Mouse (Mus musculus): Measurements from ENCODE around the gene Prrc2a. TPM values are rescaled to one million over a fixed set of nuclear protein-coding genes. Genes with fewer than 3 reads are reported as not detected.
"Not testable (repeated sequence)": the region's sequence is repeated elsewhere in the genome, so short reads cannot be mapped to it uniquely, and the experiment has no call there.

Gene Prrc2a
- total RNA-seq, 2 experiments from 2014 or later: 264 to 295 TPM

DNA sequence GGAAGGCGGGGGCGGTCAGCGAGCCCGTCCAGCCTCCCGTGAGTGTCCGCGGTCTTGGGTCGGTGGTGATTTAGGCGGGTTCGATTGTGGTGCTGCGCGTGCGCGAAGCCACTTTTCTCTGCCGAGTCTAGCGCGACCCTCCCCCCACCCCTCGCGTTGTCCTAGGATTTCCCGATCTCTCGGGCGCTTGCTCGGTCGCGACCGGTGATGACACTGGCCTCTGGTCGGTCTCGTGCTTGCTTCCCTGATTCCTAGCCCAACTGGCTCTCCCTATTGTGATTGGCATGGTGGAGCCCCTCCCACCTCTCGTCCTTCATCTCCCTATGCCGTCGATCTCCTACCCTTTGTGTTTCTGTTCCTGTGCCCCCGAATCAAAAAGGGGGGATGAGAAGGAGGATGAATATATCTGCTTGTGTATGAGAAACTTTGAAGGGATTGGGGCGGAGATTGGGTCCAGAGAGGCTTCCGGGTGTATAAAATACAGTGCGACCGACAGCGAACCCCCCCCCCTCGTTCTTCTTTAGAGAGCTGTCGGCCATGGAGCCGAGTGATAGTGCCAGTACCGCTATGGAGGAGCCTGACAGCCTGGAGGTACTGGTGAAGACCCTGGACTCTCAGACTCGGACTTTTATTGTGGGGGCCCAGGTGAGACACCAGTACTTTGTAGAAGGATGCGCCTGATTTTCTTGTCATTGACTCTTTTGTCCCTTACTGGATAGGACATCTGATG, 28.9 kb downstream of the Prrc2a start:
- DNase-seq (ENCODE audit: low spot score in 2 of 2): no peak

DNA sequence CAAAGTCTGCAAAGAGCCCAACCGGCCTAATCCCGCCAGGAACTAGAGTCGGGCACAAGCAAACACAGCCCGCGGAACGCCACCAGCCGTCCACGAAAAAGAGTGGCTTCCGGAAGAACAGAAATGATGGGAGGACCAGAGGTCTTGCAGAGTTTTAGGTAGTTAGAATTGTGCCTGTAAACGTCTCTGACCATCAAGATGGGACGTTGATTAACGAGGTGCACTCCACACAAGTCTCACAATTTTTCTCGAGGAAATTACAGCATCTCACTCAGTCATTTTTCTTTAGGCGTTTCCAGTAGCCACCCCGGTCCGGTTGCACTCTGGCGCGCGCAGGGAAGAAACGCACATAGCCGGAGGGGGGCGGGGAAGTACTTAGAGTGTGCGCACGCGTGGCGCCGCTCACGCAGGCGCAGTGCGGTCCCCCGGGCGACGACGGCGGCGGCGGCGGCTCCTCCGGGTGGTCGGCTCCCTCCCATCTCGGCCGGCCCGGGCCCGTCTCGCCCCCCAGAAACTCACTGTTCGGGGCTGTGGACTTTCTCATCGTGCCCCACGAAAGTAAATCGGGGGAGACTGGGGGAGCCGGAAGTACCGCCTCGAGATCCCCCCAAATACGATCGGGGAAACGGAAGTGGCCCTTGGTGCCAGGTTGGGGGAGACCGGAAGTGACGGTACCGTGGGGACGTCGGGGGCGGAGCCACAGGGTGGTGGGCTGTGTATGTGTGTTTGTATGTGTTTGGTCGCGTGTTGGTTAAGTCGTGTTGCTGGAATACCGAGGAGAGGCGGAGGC, 29.7 kb downstream of the Prrc2a start, which contains the start of gene Bag6:
TSS of gene Bag6 (plus strand) at position 378 of the 790 bp plus-strand sequence.
- peak; percentile 91 to 92 for DNase-seq (ENCODE audit: low spot score in 2 of 2)

DNA sequence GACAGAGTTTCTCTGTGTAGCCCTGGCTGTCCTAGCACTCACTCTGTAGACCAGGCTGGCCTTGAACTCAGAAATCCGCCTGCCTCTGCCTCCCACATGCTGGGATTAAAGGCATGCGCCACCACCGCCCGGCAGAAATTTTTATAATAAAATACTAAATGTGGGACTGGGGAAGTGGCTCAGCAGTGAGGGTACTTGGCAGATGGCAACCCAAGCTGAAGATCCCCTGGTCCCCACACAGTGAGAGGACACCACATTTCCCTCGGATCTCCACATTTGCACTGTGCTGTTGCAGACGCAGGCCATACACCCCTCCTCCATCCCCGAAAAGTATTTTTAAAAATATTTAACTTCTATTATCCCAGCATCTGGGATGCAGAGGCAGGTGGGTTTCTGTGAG, 31.2 kb downstream of the Prrc2a start:
- DNase-seq (ENCODE audit: low spot score in 2 of 2): no peak

DNA sequence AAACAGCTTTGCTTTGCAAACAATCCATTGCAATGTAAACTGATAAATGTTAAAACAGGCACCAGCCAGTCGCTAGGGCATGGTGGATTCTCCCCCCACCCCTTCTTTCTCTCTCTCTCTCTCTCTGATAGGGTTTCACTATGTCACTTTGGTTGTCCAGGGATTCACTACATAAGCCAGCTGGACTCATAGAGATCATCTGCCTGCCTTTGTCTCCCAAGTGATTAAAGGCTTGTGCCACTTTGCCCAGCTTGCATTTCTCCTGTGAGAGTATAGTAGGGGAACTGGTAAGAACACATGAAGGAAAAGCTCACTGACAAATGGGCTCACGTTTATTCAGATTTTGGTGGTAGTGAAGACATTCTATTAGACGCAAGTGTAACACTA, 32.5 kb downstream of the Prrc2a start:
- DNase-seq (ENCODE audit: low spot score in 2 of 2): no peak

DNA sequence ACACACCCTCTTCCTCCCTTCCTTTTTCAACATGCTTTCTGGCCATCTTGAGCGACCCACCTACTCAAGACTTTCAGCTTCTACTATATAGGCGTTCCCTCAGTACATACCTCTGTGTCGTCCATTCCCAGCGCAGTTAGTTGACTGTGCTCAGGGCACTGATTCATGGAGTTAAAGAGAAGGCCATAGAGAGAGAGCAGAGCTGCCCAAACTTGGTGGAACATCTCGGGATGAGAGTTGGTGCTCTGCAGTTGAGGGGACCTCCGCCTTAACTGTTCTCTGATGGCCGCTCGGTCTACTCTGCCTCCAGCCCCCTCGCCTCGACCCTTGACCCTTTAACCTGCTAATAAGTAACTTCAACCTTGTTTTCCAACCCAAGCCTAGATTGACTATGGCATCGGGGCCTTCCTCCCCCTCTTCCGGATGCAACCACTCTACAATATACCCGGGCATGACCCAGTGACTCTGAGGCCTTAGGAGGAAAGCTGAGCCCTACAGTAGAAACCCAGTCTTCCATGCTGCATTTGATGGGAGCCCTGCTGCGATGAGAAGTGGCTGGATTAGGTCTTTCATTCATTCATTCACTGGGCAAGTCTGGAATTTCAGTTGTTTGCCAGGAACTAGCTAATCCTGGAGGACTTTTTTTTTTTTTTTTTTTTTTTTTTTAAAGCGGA, 33.1 kb downstream of the Prrc2a start, which contains the start of gene Apom:
TSS of gene Apom (minus strand) at position 551 of the 674 bp plus-strand sequence.
- DNase-seq (ENCODE audit: low spot score in 2 of 2): no peak

DNA sequence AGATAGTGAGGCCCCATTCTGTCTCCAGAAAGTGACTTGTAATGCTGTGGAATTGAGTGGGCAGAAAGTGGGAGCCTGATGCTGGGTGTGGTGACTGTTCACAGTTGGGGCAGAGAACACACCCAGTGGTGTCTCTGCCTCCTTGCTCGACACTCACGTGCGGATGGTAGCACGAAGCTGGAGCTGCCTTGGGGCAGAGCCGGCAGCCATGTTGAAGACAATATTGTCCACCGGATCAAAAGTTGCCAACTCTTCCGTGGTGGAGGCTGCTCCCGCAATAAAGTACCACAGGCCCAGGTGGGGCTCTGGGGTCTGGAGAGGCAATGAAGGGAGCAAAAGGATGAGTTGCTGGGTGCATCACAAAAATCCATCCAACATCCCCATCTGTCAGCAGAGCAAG, 33.7 kb downstream of the Prrc2a start:
- DNase-seq (ENCODE audit: low spot score in 2 of 2): no peak

DNA sequence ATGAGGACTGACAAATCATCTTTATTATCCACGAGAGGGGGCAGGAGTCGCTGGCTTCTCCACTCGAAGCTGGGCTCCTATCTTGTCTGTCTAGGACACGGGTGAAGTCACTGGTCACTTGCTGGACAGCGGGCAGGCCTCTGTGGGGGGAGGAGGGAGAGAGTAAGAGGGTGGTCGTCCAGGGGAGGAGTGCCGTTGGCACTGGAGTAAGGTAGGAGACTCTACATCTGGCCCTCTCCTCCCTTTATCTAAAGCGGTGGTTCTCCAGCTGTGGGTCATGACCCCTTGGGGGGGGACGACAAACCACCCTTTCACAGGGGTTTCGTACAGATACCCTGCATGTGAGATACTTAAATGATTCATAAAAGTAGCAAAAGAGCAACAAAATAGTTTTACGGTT, 35.7 kb downstream of the Prrc2a start:
- DNase-seq (ENCODE audit: low spot score in 2 of 2): no peak

DNA sequence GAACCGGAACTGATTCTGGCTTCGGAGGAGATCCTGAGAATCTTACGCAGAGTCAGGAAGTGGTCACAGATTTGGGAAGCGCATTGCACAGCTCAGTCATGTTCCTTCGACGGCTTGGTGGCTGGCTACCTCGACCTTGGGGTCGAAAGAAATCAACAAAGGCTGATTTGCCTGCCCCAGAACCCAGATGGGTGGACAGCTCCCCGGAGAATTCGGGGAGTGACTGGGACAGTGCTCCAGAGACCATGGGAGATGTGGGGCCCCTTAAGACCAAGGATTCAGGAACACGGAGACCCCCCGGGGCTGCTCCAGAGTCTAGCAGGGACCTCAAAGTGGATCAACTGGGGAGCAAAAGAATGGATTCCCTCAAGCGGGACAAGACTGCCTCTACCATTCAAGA, 37.7 kb downstream of the Prrc2a start:
- DNase-seq (ENCODE audit: low spot score in 2 of 2): no peak

DNA sequence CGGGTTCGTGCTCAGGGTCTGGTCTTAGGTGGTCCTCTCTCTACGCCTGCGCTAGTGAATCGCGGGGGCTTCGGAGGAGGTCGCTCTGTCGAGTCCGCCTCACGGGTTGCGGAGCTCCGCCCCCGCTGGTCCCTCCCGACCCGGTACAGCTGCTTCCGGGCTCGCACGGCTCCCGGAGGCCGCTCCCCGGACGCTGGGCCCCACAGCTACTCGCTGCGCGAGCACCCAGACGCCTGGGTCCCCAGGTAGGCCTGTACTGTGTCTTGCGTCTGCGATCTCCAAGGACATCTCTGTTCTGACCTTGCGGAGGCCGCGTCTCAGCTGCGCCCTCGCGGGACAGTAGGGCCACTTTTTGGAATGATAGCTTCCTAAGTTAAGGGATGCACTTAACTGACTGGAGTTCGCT, 38.5 kb downstream of the Prrc2a start, which contains the start of gene D17H6S53E:
TSS of gene D17H6S53E (plus strand) at position 168 of the 406 bp plus-strand sequence.
- DNase-seq (ENCODE audit: low spot score in 2 of 2): peak in 1 of 2 experiments; percentile 51

DNA sequence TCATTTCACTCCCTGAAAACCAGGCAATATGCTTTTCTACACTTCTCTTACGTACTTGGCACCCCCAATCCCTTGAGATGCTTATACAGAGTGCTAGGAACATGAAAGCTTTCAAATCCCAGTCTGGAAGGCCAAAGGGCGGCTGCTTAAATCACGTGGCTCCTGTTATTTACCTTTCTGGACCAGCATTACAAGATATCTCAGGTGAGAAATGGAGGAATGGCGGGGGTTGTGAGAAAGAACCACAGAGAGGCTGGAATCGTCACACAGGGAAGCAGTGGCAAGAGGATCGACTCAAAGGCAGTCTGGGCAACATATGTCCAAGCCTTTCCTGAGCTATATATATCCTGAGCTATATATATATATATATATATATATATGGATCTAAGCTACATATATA, 39.1 kb downstream of the Prrc2a start:
- no peak for DNase-seq (ENCODE audit: low spot score in 2 of 2)

DNA sequence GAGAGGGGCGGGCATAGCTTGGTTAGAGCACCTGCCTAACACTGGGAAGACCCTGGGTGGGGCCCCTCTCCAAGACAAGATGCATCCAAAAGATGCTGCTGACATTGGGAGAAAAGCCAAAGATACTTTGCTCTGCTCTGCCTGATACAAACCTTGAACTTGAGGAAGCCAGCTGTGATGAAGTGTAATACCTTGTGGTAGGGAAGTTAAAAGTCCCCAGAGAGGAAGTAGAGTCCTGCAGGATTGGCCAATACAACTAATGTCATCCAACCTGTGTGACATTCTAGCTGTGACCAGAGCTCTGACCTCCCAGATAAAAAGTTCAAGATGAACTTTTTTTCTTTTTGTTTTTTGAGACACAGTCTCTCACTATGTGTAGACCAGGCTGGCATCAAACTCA, 39.6 kb downstream of the Prrc2a start:
- no peak for DNase-seq (ENCODE audit: low spot score in 2 of 2)

DNA sequence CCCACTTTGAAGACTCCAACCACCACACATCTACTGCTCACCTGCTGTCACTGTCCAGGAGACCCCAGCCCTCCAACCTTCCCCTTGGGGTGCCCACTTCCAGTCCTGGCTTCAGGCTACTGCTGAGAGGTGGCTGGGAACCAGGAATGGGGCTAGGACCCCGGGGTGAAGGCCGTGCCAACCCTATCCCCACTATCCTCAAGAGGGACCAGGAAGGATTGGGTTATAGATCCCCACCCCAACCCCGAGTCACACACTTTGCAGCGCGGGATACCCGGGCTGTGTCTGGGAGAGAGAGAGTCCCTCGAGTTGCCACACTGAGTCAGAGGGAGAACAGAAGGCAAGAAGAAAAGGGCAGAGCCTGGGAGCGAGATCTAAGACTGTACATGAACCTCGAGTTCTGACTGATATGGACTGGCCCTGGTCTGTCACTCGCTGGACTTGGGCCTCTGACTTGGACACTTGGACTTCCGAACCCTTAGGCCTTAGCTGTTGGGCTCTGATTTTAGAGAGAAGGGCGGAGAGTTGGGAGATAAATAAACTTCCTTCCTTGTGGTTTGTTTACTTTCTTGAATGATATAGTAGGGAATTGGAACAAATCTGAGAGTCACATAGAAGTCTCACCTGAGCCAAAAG, 40.3 kb downstream of the Prrc2a start:
- DNase-seq (ENCODE audit: low spot score in 2 of 2): not testable (repeated sequence)

DNA sequence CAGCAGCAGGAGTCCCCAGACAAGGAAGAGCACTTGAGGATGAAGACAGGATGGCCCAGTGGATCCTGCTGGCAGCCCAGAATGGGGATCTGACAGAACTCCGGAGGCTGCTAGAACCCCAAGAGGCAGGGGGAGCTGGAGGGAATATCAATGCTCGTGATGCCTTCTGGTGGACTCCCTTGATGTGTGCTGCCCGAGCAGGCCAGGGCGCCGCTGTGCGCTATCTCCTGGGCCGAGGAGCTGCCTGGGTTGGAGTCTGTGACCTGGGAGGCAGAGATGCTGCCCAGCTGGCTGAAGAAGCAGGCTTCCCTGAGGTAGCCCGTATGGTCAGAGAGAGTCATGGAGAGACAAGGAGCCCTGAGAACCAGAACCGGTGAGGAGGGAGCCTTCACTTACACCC, 41.4 kb downstream of the Prrc2a start:
- not testable (repeated sequence) for DNase-seq (ENCODE audit: low spot score in 2 of 2)

DNA sequence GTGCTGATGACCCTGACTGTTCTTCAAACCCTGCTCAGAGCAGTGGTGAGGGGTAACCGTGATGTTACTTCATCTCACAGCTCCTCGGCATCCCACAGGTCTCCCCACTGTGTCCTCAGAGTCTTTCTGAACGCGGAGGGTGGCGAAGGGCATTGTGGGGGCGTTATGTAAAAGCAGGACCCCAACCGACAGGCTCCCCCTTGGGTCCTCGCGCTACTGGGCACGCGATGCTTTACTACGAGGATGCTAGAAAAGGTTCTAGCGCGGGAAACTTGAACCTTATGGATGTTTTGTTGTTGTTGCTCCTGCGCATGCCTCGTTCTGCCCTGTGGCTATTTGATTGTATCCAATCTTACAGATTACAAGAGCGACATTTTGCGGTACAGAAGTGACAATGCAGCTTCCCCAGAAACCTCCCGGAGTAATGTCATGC, 42.8 kb downstream of the Prrc2a start, which contains the start of gene Csnk2b:
TSS of gene Csnk2b (minus strand) at position 183 of the 433 bp plus-strand sequence.
- no peak for DNase-seq (ENCODE audit: low spot score in 2 of 2)

DNA sequence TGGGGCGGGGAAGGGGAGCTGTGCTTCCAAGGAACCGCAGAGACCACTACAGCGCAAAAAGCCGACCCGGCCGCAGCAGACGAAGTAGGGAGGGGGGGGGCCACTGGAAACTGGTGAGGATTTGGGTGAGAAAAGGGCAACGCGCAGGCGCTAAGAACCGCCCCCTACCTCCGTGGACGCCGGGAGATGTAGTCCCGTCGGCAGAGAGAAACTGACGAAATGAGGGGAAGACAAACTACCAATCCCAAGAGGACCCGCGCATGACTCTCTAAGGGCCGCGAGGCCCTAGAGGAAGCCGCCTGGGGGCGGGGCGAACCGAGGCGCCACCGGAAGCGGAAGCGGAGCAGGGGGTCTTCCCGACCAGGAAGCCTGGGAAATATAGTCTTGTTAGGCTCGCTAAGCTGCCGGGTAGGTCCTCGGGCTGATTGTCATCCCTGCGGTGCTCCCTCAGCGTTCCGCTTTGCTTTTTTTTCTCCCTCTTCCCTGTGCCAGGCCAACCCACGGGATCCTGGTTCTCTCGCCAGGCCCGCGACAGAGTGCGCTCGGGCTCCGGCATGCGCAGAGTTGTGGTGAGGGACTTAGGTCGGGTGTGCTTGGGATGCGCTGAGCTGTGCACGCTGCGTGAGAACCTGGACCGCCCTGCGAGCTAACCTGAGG, 43.4 kb downstream of the Prrc2a start, which contains the start of gene Gpank1:
TSS of gene Gpank1 (plus strand) at position 313 of the 657 bp plus-strand sequence.
- peak; percentile 83 to 94 for DNase-seq (ENCODE audit: low spot score in 2 of 2)

DNA sequence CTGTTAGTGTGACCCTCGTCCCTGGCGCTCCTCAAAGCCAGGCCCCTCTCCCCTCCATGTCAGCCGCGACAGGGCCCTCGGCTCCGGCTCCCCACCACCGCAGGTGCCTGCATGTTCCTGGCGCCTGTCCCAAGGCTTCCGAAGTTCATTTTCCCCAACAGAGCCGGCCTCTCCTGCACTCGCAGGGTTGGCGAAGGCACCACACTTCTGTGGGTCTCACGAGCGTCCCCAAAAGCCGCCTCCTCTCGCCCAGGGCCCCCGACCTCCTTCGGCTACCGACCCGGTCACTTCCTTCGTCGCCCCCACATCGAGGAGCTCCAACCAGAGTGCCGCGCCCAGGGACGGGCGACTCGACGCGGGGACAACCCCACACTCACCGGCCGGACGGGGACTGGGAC, 44.0 kb downstream of the Prrc2a start:
- no peak for DNase-seq (ENCODE audit: low spot score in 2 of 2)

DNA sequence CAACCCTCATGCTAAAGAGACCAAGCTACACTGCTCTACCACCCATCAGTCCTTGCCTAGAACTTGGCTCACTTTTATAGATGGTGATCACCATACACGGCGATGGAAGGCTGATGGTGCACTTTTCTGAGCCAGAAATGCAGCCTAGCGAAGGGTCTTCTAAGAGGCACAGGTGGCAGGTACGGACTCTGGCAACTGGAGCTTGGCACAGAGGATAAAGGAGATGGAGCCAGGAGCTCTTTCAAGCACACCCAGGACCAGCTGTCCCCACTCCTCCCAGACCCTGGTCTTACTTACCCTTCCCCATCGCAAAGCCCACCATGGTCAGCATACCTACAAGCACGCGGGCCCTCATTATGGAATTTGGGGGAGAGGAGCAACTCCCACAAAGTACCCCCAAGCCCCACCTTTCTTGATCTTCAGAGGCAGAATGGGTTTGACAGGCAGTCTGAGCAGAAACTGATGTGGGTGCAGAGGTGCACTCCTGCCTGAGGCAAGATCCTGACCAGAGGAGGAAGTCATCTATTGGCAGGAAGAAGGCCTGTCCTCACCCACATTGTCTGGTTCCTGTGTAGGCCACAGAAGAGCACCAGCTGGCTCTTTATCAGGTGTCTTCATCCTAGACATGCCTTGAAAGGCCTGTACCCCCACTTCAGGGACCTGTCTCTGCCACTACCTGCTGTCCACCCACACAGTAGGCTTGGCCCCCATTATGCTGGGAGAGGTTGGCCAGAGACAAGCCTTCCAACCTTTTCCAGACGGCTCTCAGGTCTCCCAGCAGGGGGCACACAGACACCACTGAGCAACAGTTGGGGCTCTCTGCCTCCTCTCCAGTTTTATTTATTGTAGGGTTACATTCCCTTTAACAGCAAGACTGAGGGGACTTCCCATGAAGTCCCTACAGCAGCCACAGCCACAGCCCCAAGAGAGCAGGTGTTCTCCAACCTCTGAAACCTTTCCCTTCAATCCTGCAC, 49.4 kb downstream of the Prrc2a start, which contains the start of gene Ly6g5b:
TSS of gene Ly6g5b (minus strand) at position 383 of the 974 bp plus-strand sequence.
- DNase-seq (ENCODE audit: low spot score in 2 of 2): no peak

DNA sequence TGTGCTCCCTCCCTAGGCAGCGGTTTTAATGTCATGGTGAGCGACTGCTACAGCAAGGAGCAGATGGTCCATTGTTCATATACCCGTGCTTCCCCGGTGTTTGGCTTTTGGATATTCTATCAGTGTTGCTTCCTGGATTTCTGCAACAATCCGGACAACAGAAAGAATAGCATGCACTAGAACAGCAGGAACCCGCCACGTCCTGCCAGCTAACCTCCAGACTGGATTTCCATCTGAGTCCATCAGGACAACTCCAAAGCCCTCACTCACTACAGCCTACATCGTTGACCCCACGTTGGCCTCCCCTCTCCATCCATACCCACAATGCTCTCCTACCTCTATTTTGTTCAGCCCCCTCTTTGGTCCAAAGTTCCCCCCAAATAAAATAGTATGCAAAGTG, 52.9 kb downstream of the Prrc2a start:
- no peak for DNase-seq (ENCODE audit: low spot score in 2 of 2)

DNA sequence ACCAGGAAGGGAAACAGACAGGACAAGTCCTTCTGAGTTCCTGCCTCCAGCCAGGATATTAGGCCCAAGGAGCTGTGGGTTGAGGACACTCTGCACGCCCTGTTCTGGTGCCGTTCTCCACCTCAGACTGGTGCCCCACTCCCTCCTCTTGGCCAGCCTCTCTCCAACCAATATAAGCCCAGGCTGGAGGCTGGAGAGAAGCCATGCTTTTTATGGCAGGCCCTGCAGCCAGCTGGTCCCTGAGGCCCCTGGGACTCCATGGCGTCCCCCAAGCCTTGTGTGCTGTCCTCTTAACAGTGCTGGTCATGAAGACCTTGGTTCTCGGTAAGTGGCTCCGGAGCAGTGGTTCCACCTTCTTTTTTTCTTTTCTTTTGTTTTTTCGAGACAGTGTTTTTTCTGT, 56.6 kb downstream of the Prrc2a start, which contains the start of gene Ly6g5c:
TSS of gene Ly6g5c (plus strand) at position 183 of the 400 bp plus-strand sequence.
- DNase-seq (ENCODE audit: low spot score in 2 of 2): no peak

All from adrenal gland, postnatal 4 days (tissue).